ENCODE assay signal across 8 mouse cellular contexts in genomic region chr12:98734880-98735801, GRCm38 (mm10). TPM values are rescaled to one million over a fixed set of nuclear protein-coding genes. Genes with fewer than 3 reads are reported as not detected.
A peak's percentile ranks its signal among the peaks of the same experiment; 100 is the strongest.
DNase-seq lines count a peak whose midpoint lies in the region; ATAC-seq and TF ChIP-seq lines count a peak whose summit lies in the region.

No protein-coding gene starts in this region.

- TF ChIP-seq POLR2A in ES-Bruce4 (IDR thresholded peaks at IDR 0.05; ENCODE audit: insufficient read depth, low read length): no peak

- peak overlapping the region; percentile 82 for H3K4me2 ChIP-seq in forebrain, embryonic 16.5 days (ENCODE audit: low read length)

- WGBS in forebrain, embryonic 16.5 days: 8% methylated on average over 22 of the region's 22 CpGs

- ATAC-seq in forebrain, embryonic 16.5 days: peak; percentile 16
- ATAC-seq in megakaryocyte, adult 5-6 weeks (ENCODE audit: poor library complexity, severe bottlenecking): peak; percentile 7; the same call in 1 of the 2 replicates

- peak overlapping the region; percentile 3; the same call in 1 of the 2 replicates for H3K27ac ChIP-seq in ES-Bruce4 (ENCODE audit: insufficient read depth, low read length)
- peak overlapping the region; percentile 6; the same call in 1 of the 2 replicates for H3K27ac ChIP-seq in forebrain, embryonic 16.5 days (ENCODE audit: low read length)

- intact Hi-C loops in heart, postnatal 25 days (cut with DNase I): no loop called here
- intact Hi-C loops in left cerebral cortex, postnatal 10 days (cut with DNase I): no loop called here

- no peaks in the 10 kb centered on the region for H3K36me3 ChIP-seq in ES-Bruce4 (ENCODE audit: control insufficient read depth, insufficient read depth, low read length, poor library complexity, severe bottlenecking)
- no peaks in the 10 kb centered on the region for H3K36me3 ChIP-seq in forebrain, embryonic 16.5 days (ENCODE audit: control insufficient read depth, insufficient read depth)

- DNase-seq in heart, adult 11 months: peak; percentile 34
- no peak for DNase-seq in heart, postnatal 25 days (ENCODE audit: low spot score)
- no peak for DNase-seq in left cerebral cortex, postnatal 10 days (ENCODE audit: extremely low spot score in 1 of 2, low spot score in 2 of 2)
- no peak for DNase-seq in frontal cortex, postnatal 14 days (ENCODE audit: low spot score in 2 of 2)
- DNase-seq in adrenal gland, adult (ENCODE audit: inconsistent age in 2 of 2, low spot score in 1 of 2): no peak

- no peak for TF ChIP-seq CTCF in ES-Bruce4 (IDR thresholded peaks at IDR 0.05; ENCODE audit: low read depth, low read length)

- H3K27me3 ChIP-seq in ES-Bruce4 (ENCODE audit: control insufficient read depth, insufficient read depth, low read length, poor library complexity, severe bottlenecking): no peaks in the 10 kb centered on the region
- no peaks in the 10 kb centered on the region for H3K27me3 ChIP-seq in forebrain, embryonic 16.5 days (replicated peaks; ENCODE audit: control insufficient read depth, insufficient read depth, low read length)

- TF ChIP-seq EP300 in ES-Bruce4 (IDR thresholded peaks at IDR 0.05; ENCODE audit: insufficient read depth, low read depth, low read length): no peak

- H3K4me1 ChIP-seq in ES-Bruce4 (ENCODE audit: control insufficient read depth, insufficient read depth, low read length): no peaks in the 10 kb centered on the region
- peaks cover 25% of the 10 kb centered on the region for H3K4me1 ChIP-seq in forebrain, embryonic 16.5 days (replicated peaks; ENCODE audit: control insufficient read depth, insufficient read depth, low read length)

- H3K4me3 ChIP-seq in ES-Bruce4 (ENCODE audit: low read depth, low read length): peak overlapping the region; percentile 80
- peak overlapping the region; percentile 62 for H3K4me3 ChIP-seq in forebrain, embryonic 16.5 days (replicated peaks; ENCODE audit: low read length)

- H3K9ac ChIP-seq in ES-Bruce4 (ENCODE audit: low read depth, poor library complexity, severe bottlenecking): peak overlapping the region; percentile 52
- H3K9ac ChIP-seq in forebrain, embryonic 16.5 days (replicated peaks; ENCODE audit: low read depth, low read length): peak overlapping the region; percentile 69

- H3K9me3 ChIP-seq in ES-Bruce4 (replicated peaks; ENCODE audit: control insufficient read depth, insufficient read depth, low read length, poor library complexity, severe bottlenecking): no peaks in the 10 kb centered on the region
- H3K9me3 ChIP-seq in forebrain, embryonic 16.5 days (ENCODE audit: control insufficient read depth, low read length): no peaks in the 10 kb centered on the region

RNA-seq across cellular contexts. Expression of gene Ptpn21, which starts 2.1 kb away (rescaled TPM):
- total RNA-seq in heart, postnatal 25 days (2021): 10 to 100 TPM; 29.6 to 31.6 TPM
- polyA plus RNA-seq in ES-Bruce4 (2011; ENCODE audit: insufficient read depth, insufficient read length, low read depth, missing spikeins): 22.3 and 25.0 TPM in 2 replicates
- 5.4 and 5.5 TPM in 2 replicates for polyA plus RNA-seq in forebrain, embryonic 16.5 days (2015; fragmentation: Nextera tagmentation; extraction: Ambion mirVana)
- total RNA-seq in megakaryocyte, adult 5-6 weeks (2015): 1.7 and 2.7 TPM in 2 replicates
- total RNA-seq in megakaryocyte, adult 5-6 weeks (2017): 1.1 and 1.6 TPM in 2 replicates
- 1 to 10 TPM; 5.4 to 7.9 TPM for total RNA-seq in left cerebral cortex, postnatal 10 days (2021)

RNA-seq across cellular contexts. Expression of gene Zc3h14, which starts 11.6 kb away (rescaled TPM):
- 10 to 100 TPM; 61.4 to 62.6 TPM for total RNA-seq in heart, postnatal 25 days (2021)
- polyA plus RNA-seq in ES-Bruce4 (2011; ENCODE audit: insufficient read depth, insufficient read length, low read depth, missing spikeins): 155 and 157 TPM in 2 replicates
- polyA plus RNA-seq in forebrain, embryonic 16.5 days (2015; fragmentation: Nextera tagmentation; extraction: Ambion mirVana): 127 and 136 TPM in 2 replicates
- total RNA-seq in megakaryocyte, adult 5-6 weeks (2015): 102 and 119 TPM in 2 replicates
- 55.7 and 57.8 TPM in 2 replicates for total RNA-seq in megakaryocyte, adult 5-6 weeks (2017)
- 100 to 1,000 TPM; 103 to 106 TPM for total RNA-seq in left cerebral cortex, postnatal 10 days (2021)
